Mouse (Mus musculus): ENCODE results near the gene Btbd9.
A peak's percentile ranks its signal among the peaks of the same experiment; 100 is the strongest.
"Not testable (repeated sequence)": the region's sequence is repeated elsewhere in the genome, so short reads cannot be mapped to it uniquely, and the experiment has no call there.

Gene Btbd9

DNA sequence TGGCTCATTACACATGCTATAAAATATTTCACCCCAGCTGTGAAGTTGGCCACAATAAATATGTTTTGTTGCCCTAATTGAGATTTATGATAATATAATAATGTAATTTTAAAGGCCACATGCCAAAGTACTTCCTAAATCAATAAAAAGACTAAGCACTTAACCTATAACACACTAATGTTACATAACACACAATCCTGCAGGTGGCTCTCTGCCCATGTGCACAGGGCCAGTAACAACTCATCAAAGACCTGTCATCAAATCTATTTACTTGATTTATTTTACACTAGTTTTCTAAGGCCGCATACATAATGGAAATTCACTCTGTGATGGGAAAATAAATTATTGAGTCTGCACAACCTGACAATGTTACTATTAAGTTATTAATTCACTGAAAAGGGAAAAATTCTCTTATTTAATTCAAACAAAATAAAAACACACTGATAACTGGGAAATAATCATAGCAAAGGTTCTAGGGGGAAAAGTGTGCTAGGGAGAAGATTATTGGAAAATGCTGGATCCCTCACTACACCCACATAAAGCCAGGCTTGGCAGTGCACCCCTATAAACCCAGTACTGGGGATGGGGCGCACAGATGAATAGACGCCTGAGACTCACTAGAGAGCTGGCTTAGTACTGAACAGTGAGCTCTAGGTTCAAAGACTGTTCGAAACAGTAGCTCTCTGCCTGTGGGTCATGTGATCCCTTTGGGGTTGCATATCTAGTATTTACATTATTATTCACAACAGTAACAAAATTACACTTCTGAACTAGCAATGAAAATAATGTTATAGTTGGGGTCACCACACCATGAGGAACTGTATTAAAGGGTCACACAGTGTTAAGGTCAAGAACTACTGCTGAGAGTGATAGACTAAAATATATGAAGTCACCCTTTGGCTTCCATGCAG lies 23.0 kb downstream of the Btbd9 start:
- DNase-seq, result peak; percentile 28 to 49

DNA sequence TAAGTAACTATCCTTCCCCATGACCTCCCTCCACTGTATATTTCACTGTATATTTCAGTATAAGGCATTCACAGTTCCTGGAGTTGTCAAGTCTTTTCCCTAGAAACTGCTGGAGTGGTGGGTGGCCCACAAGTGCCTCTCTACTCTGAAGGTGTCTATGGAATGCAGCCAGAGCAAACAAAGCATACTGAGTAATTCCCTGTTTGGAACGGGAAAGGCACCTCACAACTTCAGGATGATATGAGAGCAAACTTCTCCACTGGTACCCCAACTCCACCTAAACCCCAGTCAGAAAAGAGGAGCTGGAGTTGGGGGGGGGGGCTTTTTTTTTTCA lies 25.5 kb downstream of the Btbd9 start:
- DNase-seq, result no peak

DNA sequence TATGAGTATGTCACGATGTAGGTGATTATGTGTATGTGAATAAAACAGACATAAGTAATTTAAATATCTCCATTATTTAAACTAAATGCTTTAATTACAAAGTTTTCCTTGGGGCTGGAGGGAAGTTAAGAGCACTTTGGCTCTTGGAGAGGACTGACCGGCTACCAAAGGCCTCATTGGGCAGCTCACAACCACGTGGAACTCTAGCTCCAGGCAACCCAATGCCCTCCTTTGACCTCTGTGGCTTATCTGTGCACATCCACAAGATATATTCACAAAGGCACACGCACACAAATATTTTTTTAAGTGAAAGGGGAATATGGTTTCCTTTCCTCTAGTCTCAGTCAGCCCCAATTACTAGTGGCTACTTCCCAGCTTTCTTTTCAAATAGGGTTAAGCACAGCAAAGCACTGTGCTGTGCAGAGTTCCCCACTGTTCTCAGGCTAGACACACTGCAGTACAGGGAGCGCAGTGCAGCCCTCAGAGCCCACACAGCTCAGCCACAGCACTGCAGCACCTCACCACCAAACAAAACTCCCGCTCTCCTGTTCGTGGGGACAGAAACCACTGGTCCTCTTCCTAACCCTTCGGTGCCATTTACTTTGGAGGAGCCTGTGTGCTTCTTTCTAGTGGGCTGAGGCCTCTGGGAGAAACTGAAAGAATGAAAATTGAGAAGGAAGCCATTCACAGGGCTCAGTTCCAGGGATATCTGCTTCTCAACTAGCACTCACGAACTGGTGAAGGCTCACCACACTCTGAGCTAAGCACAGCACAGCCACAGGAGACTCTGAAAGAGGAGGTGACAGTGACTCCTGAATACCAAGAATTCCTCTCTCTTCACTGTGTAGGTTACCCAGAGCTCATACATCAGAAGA lies 26.2 kb downstream of the Btbd9 start:
- no peak for DNase-seq

DNA sequence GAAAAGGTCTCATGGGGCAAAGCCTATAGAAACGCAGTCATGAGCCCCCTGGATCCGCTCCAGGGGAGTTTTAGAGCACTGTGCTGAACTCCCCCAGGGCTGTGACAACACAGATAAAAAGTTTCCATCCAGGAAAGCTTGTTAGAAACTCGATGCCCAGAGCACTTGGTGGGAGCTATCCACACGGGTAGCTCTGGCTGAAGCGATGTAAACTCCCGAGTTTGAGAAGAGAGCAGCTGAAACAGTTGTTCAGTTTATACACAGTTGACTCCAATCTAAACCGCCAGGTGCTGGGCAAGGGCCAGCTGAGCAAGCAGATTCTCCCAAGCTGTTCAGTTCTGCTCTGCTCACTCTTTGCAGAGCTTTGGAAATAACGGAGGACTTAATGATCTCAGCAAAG lies 37.2 kb downstream of the Btbd9 start:
- peak; percentile 60 to 62 for DNase-seq

DNA sequence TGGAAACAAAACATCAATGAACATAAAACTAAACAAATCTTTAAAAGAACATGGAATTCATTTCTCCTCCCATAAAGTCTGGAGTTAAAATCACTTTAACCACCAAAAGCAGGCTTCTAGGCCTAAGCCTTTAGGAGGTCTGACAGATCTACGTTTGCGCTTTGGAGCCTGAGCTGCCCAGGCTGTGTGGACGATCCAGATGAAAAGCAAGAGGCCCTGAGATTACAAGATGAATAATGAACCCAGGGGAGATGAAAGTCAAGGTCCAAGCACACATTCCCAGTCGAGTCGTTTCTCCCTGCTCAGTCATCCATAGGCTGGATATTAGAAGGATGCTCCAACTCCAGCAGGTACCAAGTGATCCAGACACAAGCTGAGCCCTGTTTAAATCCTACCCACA lies 39.6 kb downstream of the Btbd9 start:
- no peak for DNase-seq

DNA sequence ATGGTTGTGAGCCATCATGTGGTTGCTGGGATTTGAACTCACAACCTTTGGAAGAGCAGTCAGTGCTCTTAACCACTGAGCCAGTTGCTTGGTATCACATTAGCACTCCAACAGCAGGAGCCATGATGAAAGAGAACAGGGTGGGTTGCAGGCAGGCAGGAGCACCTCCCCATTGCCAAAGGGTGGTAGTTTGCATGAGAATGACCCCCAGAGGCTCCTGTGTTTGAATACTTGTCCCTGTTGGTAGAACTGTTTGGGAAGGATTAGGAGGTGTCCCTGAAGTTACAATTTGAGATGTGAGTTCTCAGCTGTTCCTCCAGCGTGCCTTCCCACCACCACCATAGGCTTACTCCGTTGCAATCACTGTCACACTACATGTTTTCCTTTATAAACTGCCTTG lies 43.2 kb downstream of the Btbd9 start:
- DNase-seq, result no peak

DNA sequence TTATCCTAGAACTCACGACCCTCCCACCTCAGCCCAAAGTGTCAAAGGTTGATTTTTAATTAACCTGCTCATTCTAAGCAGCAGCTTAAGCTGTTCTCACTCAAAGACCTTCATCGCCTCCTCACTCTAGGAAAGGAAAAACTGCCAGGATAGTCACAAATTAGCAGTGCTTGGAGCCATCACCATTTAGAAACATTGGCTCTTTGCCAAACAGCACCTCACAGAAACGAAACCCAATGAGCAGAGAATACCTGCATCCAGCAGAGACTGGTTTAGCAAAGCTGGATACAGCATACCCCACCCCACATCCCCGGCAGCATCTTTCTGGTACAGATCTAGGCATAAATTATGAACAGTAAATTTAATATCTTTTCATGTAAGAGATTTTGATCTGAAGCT lies 45.7 kb downstream of the Btbd9 start:
- DNase-seq, result no peak

DNA sequence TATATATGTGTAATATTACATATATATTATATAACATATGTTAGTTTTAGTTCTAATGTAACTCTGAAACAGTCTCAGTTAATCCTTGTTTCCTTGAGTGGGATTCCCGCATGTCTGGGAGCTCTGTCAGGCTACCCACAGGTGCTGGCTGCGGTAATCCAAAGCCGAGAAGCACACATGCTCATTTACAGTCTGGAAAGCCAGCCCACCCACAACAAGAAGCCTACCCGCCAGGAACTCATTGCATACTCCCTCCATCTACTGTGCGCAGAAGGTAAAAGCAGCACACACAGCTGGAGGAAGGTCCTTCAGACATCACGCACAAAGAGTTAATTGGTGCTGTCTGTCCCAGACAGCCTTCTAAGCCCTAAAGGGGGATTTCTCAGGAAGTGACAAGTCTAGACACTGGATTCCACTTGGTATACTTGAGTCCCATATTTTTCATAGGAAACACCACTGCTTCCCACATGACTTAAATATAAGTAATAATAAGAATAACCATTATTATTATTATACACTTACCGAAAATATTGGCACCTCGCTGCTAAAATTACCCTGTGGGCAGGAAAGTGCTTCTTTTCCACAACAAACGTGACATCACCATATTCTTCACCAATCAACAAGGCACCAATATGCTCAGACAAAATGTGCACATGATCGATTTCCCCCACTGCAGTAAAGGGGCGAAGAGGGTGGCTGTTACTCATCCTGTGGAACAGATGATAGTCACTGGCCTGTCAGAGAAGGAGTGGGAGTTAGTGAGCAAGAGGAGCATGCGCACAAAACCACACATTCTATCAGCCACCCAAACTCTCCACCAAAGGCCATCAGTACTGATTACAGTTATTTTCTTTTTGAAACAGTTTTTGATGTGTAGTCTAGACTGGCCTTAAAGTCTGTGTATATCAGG lies 46.4 kb downstream of the Btbd9 start:
- DNase-seq, result no peak

DNA sequence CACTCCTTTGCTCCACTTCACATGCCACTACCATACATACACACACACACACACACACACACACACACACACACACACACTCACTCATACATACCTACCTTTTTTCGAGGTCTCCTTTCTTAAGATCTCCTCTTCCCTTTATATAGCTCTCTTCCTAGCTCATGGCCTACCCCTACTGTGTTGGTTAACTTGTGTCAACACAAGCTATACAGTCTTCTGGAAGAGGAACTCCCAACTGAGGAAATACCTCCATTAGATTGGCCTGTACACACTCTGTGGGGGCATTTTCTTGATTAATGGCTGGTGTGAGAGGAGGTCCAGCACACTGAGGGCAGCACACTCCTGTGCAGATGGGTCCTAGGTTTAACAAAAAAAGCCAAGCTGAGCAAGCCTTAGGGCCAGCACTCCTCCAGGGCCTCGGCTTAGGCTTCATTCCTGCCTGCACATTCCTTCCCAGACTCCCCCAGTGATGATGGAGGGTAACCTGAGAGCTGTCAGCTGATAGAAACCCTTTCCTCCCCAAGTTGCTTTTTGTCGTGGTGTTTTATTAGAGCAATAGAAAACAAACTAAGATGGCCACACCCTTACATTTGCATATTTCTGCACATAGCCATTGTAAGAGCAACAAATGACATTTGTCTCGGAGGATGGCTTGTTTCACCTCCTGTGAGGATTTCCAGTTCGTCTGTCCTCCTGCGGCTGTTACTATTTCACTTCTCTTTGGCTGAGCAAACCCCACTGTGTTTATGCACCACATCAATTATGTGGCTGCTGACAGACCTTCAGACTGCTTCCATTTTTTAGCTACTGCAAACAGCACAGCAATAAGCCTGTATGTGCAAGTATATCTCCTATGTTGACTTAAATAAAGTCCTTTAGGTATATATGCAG lies 50.6 kb downstream of the Btbd9 start:
- DNase-seq, result no peak

DNA sequence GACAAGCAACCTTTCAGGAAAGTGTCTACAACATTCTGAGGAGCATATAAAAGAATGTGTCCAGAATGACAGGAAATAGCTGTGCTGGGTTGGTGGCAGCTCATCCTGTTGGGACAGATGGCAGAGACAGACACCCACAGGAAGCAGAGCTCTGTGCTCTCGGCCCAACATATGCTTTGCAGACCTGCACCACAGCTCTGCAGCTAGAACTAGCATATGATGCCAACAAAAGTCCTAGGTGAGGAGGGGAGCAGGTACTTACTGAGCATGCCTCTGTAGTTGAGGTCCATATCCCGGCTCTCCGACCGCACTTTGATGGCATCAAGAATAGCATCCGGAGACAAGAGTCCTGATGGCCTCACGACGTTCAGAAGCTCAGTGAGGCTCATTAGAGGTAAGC lies 51.8 kb downstream of the Btbd9 start:
- DNase-seq, result peak in 1 of 2 experiments; percentile 33

DNA sequence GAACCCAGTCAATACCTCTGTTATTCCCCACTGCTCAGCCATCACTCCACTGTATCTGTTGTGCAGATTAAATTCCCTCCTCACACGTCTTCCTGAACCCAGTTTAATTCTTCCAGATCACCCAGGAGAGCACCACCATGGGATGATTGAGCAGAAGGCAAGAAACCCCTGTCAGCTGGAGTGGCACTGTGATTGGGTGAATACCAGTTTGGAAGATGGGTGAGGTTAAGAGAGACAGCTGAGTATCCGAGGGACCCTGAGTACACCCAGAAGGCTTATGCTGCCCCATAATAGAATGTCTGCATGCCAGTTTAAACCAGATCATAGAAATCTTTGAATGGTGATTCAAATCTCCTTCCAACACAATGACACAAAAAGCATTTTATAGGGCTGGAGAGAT lies 52.5 kb downstream of the Btbd9 start:
- no peak for DNase-seq

DNA sequence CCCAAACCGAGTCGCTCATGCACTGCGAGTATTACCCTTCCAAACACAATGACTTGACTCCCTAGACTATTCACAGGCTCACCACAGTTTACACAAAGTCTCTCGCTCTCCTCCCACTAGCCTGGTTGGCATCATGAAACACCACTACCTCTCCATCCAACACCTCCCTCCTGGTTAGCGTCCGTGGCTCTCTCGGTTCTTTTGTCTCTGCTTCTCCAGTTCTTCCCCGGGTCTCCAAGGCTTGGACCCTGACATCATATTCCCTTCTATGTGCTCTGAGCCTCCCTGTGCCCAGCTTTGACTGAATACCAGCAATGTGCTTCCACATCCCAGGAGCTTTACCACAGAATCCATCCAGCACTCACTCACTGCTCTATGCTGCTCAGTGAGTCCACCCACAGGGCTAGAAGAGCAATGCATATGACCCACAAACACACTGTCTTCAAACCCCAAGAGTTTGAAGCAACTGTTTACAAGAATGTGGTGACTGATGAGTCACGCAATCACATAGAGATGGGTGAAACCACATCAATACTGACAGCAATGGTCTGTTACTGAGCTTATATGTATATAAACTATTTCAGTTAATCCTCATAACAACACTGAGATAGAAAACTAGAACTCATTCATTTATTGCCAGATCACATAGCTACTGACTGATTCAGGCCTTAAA lies 53.7 kb downstream of the Btbd9 start:
- no peak for DNase-seq

DNA sequence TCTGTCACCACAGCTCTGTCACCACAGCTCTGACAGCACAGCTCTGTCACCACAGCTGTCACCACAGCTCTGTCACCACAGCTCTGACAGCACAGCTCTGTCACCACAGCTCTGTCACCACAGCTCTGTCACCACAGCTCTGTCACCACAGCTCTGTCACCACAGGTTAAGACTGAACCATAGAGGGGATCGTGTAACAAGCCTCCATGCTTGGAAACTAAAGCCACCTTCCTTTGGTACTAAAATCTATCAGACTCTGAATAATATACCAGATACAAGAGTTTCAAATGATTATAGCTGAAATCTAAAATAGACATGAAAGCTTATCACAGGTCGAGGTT lies 57.1 kb downstream of the Btbd9 start:
- DNase-seq, result not testable (repeated sequence)

DNA sequence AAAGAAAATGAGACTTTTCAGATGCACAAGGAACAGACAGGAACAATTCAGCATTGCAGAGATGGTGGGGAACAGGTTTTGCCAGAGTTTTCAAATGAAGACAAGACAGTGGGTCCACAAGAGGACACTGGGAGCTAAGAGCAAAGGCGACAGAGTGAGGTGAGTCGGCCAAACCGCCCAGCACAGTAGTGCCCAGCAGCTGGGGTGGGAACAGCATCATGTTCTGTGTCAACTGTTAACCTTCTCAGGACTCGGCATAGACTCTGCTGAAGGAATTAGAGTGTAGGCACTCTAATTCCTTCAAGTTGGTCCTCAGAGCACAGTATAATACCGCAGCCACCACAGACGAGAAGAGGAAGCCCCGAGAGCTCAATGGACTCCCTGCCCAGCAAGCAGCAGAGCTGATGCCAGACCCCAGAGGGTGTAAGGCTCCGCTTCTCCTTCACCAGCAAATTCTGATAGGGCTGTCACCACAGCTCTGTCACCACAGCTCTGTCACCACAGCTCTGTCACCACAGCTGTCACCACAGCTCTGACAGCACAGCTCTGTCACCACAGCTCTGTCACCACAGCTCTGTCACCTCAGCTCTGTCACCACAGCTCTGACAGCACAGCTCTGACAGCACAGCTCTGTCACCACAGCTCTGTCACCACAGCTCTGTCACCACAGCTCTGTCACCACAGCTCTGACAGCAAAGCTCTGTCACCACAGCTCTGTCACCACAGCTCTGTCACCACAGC lies 57.7 kb downstream of the Btbd9 start:
- no peak for DNase-seq

DNA sequence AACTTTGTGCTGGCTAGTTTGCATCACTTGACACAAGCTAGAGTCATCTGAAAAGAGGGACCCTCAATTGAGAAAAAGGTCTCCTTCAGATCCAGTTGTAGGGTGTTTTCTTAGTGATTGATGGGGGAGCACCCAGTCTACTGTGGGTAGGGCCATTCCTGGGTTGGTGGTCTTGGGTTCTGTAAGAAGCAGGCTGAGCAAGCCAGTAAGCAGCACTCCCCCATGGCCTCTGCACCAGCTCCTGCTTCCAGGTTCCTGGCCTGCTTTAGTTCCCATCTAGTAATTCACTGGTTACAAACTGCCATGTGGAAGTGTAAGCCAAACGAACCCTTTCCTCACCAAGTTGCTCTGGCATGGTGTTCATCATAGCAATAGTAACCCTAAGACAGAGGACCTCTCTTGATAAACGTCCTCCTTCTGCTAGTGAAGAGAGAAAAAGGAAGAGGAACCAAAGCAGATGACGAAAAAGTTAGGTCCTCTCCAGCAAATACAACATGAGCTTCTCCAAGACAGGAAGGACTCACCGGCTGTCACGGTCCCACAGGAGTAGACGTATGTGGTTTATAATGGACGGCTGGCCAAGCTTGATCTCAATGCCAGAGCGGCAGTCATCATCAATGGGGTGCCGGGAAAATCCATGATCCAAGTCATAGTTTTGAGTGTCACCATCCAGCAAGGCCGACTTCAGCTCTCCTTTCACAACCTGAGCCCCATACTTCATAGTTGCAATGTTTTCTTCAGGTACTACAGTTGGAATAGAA lies 59.5 kb downstream of the Btbd9 start:
- DNase-seq, result no peak

DNA sequence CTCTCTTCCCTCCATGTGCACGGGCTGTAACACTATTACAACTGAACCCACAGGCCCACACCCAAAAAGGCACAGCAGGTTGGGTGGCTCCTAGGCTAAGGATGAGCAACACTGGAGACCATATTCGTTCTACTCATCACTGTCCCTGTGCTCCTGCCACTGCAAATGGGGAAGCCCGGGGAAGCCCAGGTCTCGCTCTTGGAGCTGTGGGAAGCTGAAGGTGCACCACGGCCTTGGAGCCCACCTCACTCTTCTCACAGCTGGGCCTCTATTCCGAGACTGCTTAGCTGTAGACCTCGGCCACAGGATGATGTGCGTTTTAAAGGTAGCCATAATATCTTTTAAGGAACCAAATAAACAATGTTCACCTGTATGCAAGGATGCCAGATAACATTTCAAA lies 60.9 kb downstream of the Btbd9 start:
- no peak for DNase-seq

DNA sequence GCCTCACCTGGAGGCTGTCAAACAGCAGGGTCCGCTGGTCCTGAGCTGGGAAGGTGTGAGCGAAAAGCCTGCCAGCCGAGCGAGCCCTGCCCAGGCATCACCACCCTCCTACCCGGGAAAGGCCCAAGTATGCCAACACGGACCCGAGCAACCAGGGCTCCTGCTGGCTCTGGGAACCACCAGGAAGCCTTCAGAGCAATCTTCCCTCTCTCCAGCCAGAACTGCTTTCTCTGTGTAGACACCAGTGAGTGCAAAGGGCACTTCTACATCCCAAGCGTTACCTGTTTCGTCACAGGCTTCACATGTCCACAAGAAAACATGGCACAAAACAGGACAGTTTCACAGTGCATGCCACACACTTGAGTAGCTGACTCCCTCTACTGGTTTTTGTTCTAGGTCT lies 63.3 kb downstream of the Btbd9 start:
- DNase-seq, result no peak

DNA sequence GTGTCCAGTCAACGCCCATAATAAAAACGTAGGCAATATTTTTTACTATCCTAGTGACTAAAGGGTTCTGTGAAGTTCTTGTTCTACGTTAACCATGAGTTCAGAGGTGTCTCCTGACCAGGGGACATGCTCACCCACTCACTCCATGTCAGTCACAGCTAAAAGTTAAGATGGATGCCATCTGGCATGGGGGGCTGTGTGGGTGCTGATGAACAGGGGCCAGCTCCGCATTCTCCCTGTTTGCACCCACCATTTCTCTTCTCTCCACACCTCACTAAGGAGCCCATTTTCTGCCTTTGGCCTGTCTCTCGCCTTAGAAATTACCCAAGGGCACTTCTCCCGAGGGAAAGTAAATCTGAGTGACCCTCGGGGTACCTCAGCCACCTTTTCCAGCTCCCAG lies 63.8 kb downstream of the Btbd9 start:
- no peak for DNase-seq

DNA sequence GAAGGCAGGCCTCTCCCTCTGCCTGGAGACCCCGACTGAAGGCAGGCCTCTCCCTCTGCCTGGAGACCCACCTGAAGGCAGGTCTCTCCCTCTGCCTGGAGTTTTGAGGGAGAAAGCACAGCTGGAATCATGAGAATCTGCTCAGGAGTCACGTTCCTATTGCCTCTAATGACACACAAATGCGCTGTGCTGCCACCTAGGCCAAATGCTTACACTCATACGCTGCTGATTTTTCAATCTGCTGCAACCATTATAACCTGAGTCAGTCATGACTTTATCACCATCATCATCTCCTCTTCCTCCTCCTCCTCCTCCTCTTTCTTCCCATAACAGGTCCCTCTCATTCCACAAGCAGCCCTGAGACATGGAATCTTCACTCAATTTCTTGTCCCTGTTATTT lies 64.3 kb downstream of the Btbd9 start:
- no peak for DNase-seq

DNA sequence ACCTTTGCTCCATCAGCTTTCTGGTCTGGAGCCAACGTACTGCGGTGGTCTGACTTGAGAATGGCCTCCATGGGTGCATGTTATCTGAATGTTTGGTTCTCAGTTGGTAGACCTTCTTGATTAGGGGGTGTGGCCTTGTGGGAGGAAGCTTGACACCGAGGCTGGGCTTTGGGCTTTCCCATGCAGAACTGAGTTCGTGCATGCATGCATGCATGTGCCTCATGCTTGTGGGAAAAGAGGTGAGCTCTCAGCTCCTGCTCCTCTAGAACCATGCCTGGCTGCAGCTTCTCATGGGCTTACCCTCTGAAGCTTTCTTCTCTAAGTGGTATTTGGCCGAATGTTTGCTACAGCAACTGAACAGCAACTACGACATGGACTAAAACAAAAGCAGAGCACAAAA lies 64.9 kb downstream of the Btbd9 start:
- no peak for DNase-seq
